Mouse (Mus musculus) stomach, adult 2 months (tissue): ENCODE results near the gene Olfr994. TPM values are rescaled to one million over a fixed set of nuclear protein-coding genes. Genes with fewer than 3 reads are reported as not detected.

ENCODE experiments used
- polyA plus RNA-seq: library from polyadenylated mRNA; depleted of rRNA; stranded (reverse); fragments of >200 nt; gene quantifications from 2 replicates; pipeline ENCODE4 v1.2.3, GENCODE M21; 2012; rRNA removed

Gene Olfr994
- not detected in 2 replicates for polyA plus RNA-seq

GRCm38 (mm10) chr2:85436351-85436750, at the start of gene Olfr994:
Gene Olfr994 (minus strand): TSS chr2:85436451.

GRCm38 (mm10) chr2:85443539-85443938, 7.3 kb upstream of the Olfr994 start, which contains the start of gene Olfr995:
Gene Olfr995 (minus strand): TSS chr2:85443639.

DNA sequence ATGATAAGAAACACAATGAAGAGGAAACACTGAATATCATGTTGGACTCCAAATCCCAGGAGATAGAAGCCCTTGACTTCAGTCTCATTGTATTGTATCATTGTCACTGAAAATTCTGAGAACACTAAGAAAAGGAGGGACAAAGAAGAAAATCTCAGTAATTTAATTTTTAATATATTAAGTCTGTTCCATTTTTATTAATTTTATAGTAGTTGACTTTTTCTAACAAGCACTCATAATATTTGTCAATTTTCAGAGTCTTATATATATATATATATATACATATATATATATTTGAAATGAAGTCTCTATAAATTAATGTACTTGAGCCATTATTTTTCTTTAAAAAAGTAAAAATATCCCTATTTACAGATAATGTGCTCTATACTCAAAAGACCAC, 21.5 kb downstream of the Olfr994 start, which contains the start of gene Olfr993:
TSS of gene Olfr993 (minus strand) at position 101 of the 400 bp plus-strand sequence.

DNA sequence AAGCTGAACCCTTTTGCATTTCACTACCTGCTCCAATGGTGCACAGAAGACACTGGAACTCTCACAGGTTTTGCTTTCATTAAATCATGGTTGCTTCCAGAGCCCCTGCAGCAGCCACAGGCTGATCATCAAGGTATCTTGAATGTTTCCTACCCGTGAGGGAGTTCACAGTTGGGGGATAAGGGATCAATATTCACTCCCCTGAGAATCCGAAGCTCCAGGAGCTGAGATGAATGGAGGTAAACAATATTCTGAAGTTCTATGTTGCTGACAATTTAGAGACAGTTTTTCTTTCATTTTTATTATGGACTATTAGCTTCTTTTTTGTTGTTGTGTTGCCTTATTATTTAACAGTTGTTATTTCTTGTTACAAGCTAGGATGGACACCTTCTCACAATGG, 26.9 kb downstream of the Olfr994 start, which contains the start of gene Olfr992:
TSS of gene Olfr992 (minus strand) at position 101 of the 400 bp plus-strand sequence.

Other genes starting within 250 kb of the Olfr994 start
- 0.60 and 0.89 TPM in 2 replicates for gene Lrrc55, start 239.3 kb downstream of the Olfr994 start, polyA plus RNA-seq
- gene Olfr987, start 97.1 kb downstream of the Olfr994 start, polyA plus RNA-seq = not detected in 2 replicates
- not detected in 2 replicates for gene Olfr988, start 73.2 kb downstream of the Olfr994 start, polyA plus RNA-seq
- not detected in 2 replicates for gene Olfr992, start 27.0 kb downstream of the Olfr994 start, polyA plus RNA-seq
- not detected in 2 replicates for gene Olfr993, start 21.6 kb downstream of the Olfr994 start, polyA plus RNA-seq
- gene Olfr995, start 7.2 kb upstream of the Olfr994 start, polyA plus RNA-seq = not detected in 2 replicates
- 2.0 and 2.9 TPM in 2 replicates for gene 4833423E24Rik, start 82.6 kb upstream of the Olfr994 start, polyA plus RNA-seq
- not detected in 2 replicates for gene Olfr996, start 142.8 kb upstream of the Olfr994 start, polyA plus RNA-seq
- not detected in 2 replicates for gene Olfr998, start 152.5 kb upstream of the Olfr994 start, polyA plus RNA-seq
- gene Olfr1000, start 175.5 kb upstream of the Olfr994 start, polyA plus RNA-seq = not detected in 2 replicates
- not detected in 2 replicates for gene Olfr1002, start 214.3 kb upstream of the Olfr994 start, polyA plus RNA-seq
- gene Olfr154, start 228.0 kb upstream of the Olfr994 start, polyA plus RNA-seq = not detected in 2 replicates
- gene Olfr1006, start 242.3 kb upstream of the Olfr994 start, polyA plus RNA-seq = not detected in 2 replicates